ENCODE assay signal across 7 mouse cellular contexts in genomic region chr1:37890025-37890652, GRCm38 (mm10). TPM values are rescaled to one million over a fixed set of nuclear protein-coding genes. Genes with fewer than 3 reads are reported as not detected.
DNase-seq lines count a peak whose midpoint lies in the region; ATAC-seq and TF ChIP-seq lines count a peak whose summit lies in the region.

Mitd1 (minus strand) TSS chr1:37890411.
Mrpl30 (plus strand) TSS chr1:37890477.

- peak; percentile 90 for ATAC-seq in intestine, postnatal 0 days
- peak; percentile 91 for ATAC-seq in midbrain, embryonic 12.5 days (ENCODE audit: low FRiP score, low read depth)

- no peaks in the 10 kb centered on the region for H3K27me3 ChIP-seq in embryonic facial prominence, embryonic 10.5 days (replicated peaks; ENCODE audit: low read depth, poor library complexity, severe bottlenecking)
- H3K27me3 ChIP-seq in intestine, postnatal 0 days (replicated peaks; ENCODE audit: control insufficient read depth, insufficient read depth, low read length): no peaks in the 10 kb centered on the region
- H3K27me3 ChIP-seq in midbrain, embryonic 12.5 days: no peaks in the 10 kb centered on the region
- no peaks in the 10 kb centered on the region for H3K27me3 ChIP-seq in small intestine, adult 2 months (ENCODE audit: control insufficient read depth, insufficient read depth, low read length)

- TF ChIP-seq CTCF in intestine, postnatal 0 days (IDR thresholded peaks at IDR 0.05; ENCODE audit: low read depth): peak; percentile 25; the same call in 1 of the 2 replicates
- TF ChIP-seq CTCF in small intestine, adult 2 months (IDR thresholded peaks at IDR 0.05; ENCODE audit: extremely low read depth, insufficient read length, insufficient replicate concordance, low read depth, low read length): no peak

- intact Hi-C loops in left cerebral cortex, postnatal 4 days (cut with DNase I): loop anchor here (5.0 kb wide), 1 partner anchor 107 kb away; the partner anchor contains the start of genes Eif5b and Txndc9

- DNase-seq in adrenal gland, postnatal 10 days: peak; percentile 93
- peak; percentile 90 for DNase-seq in embryonic facial prominence, embryonic 10.5 days (ENCODE audit: low spot score)
- DNase-seq in gonadal fat pad, adult 2 months (ENCODE audit: low read depth): peak; percentile 54
- peak; percentile 85 for DNase-seq in left cerebral cortex, postnatal 4 days

- peaks cover 15% of the 10 kb centered on the region for H3K36me3 ChIP-seq in embryonic facial prominence, embryonic 10.5 days (replicated peaks)
- H3K36me3 ChIP-seq in intestine, postnatal 0 days (ENCODE audit: control insufficient read depth, insufficient read depth): peaks cover 2% of the 10 kb centered on the region
- H3K36me3 ChIP-seq in midbrain, embryonic 12.5 days: peaks cover 14% of the 10 kb centered on the region
- peaks cover 12% of the 10 kb centered on the region for H3K36me3 ChIP-seq in small intestine, adult 2 months (ENCODE audit: control insufficient read depth, insufficient read depth, low read length)

- H3K27ac ChIP-seq in embryonic facial prominence, embryonic 10.5 days (replicated peaks): peak within 1 kb of the TSS; percentile 84
- H3K27ac ChIP-seq in intestine, postnatal 0 days (ENCODE audit: low read depth, low read length): peak within 1 kb of the TSS; percentile 87
- H3K27ac ChIP-seq in midbrain, embryonic 12.5 days (replicated peaks): 0 out of 2 replicates have a peak within 1 kb of the TSS, but pooled peaks have one; percentile 26
- H3K27ac ChIP-seq in small intestine, adult 2 months (ENCODE audit: insufficient read depth, low read depth, low read length): peak within 1 kb of the TSS; percentile 96

- peaks cover 17% of the 10 kb centered on the region for H3K4me1 ChIP-seq in embryonic facial prominence, embryonic 10.5 days
- 0 out of 2 replicates have a peak, but pooled peaks cover 7% of the 10 kb centered on the region for H3K4me1 ChIP-seq in intestine, postnatal 0 days (replicated peaks; ENCODE audit: control insufficient read depth, insufficient read depth, low read length)
- peaks cover 18% of the 10 kb centered on the region for H3K4me1 ChIP-seq in midbrain, embryonic 12.5 days
- peaks cover 5% of the 10 kb centered on the region; the same call in 1 of the 2 replicates for H3K4me1 ChIP-seq in small intestine, adult 2 months (ENCODE audit: control insufficient read depth, insufficient read depth, insufficient read length, low read length)

- H3K4me3 ChIP-seq in embryonic facial prominence, embryonic 10.5 days: peak within 1 kb of the TSS; percentile 81
- peak within 1 kb of the TSS; percentile 85 for H3K4me3 ChIP-seq in intestine, postnatal 0 days (ENCODE audit: low read depth, low read length)
- H3K4me3 ChIP-seq in midbrain, embryonic 12.5 days: peak within 1 kb of the TSS; percentile 66
- peak within 1 kb of the TSS; percentile 87 for H3K4me3 ChIP-seq in small intestine, adult 2 months (ENCODE audit: low read depth, low read length)

- H3K4me2 ChIP-seq in intestine, postnatal 0 days (replicated peaks; ENCODE audit: low read depth): peak within 1 kb of the TSS; percentile 77
- peak within 1 kb of the TSS; percentile 71 for H3K4me2 ChIP-seq in midbrain, embryonic 12.5 days (replicated peaks)

- TF ChIP-seq POLR2A in small intestine, adult 2 months (IDR thresholded peaks at IDR 0.05; ENCODE audit: low read depth, low read length): peak; percentile 78

- under 1% methylated on average over 41 of the region's 41 CpGs for WGBS in embryonic facial prominence, embryonic 10.5 days
- whole genome bisulfite sequencing in intestine, postnatal 0 days: under 1% methylated on average over 41 of the region's 41 CpGs
- 0% methylated on average over 38 of the region's 41 CpGs for WGBS in midbrain, embryonic 12.5 days
- under 1% methylated on average over 41 of the region's 41 CpGs for WGBS in small intestine, adult 2 months

- H3K9me3 ChIP-seq in embryonic facial prominence, embryonic 10.5 days: no peaks in the 10 kb centered on the region
- no peaks in the 10 kb centered on the region for H3K9me3 ChIP-seq in intestine, postnatal 0 days (ENCODE audit: control insufficient read depth)
- H3K9me3 ChIP-seq in midbrain, embryonic 12.5 days: no peaks in the 10 kb centered on the region

- H3K9ac ChIP-seq in intestine, postnatal 0 days (ENCODE audit: low read depth, low read length): peak within 1 kb of the TSS; percentile 70
- peak within 1 kb of the TSS; percentile 58 for H3K9ac ChIP-seq in midbrain, embryonic 12.5 days (replicated peaks)

RNA-seq across cellular contexts. Expression of gene Mitd1, which starts in this region (rescaled TPM):
- 10 to 100 TPM; 11.1 to 14.8 TPM for total RNA-seq in adrenal gland, postnatal 10 days (2021)
- 23.9 and 28.1 TPM in 2 replicates for polyA plus RNA-seq in embryonic facial prominence, embryonic 10.5 days (2016; fragmentation: Nextera tagmentation; extraction: Ambion mirVana)
- polyA plus RNA-seq in gonadal fat pad, adult 2 months (2012; rRNA removed): 6.9 and 7.8 TPM in 2 replicates
- polyA plus RNA-seq in intestine, postnatal 0 days (2015; fragmentation: Nextera tagmentation; extraction: Ambion mirVana): 31.0 and 32.3 TPM in 2 replicates
- 10 to 100 TPM in 1 of 2 experiments, 1 to 10 TPM in 1; 9.6 to 10.4 TPM for total RNA-seq in left cerebral cortex, postnatal 4 days (2021)
- polyA plus RNA-seq in midbrain, embryonic 12.5 days (2016; fragmentation: Nextera tagmentation; extraction: Ambion mirVana): 20.4 TPM in 2 replicates
- polyA plus RNA-seq in small intestine, adult 2 months (2012; rRNA removed): 1.2 and 2.5 TPM in 2 replicates

RNA-seq across cellular contexts. Expression of gene Mrpl30, which starts in this region (rescaled TPM):
- total RNA-seq in adrenal gland, postnatal 10 days (2021): 100 to 1,000 TPM; 339 to 374 TPM
- polyA plus RNA-seq in embryonic facial prominence, embryonic 10.5 days (2016; fragmentation: Nextera tagmentation; extraction: Ambion mirVana): 246 and 254 TPM in 2 replicates
- 63.1 and 94.7 TPM in 2 replicates for polyA plus RNA-seq in gonadal fat pad, adult 2 months (2012; rRNA removed)
- 261 and 264 TPM in 2 replicates for polyA plus RNA-seq in intestine, postnatal 0 days (2015; fragmentation: Nextera tagmentation; extraction: Ambion mirVana)
- 100 to 1,000 TPM; 157 to 190 TPM for total RNA-seq in left cerebral cortex, postnatal 4 days (2021)
- polyA plus RNA-seq in midbrain, embryonic 12.5 days (2016; fragmentation: Nextera tagmentation; extraction: Ambion mirVana): 210 and 215 TPM in 2 replicates
- 16.0 and 25.2 TPM in 2 replicates for polyA plus RNA-seq in small intestine, adult 2 months (2012; rRNA removed)

Comparison
In these comparisons a context has a peak if more than half of its experiments do, and no peak if none do; other contexts are left out.
1. Peak in every context shown above with its lines: DNase-seq, ATAC-seq, H3K4me3 ChIP-seq and H3K27ac ChIP-seq.
2. H3K27ac ChIP-seq: peak in every context shown above with its lines; median percentile 96 in small intestine, adult 2 months; 87 in intestine, postnatal 0 days; 84 in embryonic facial prominence, embryonic 10.5 days; 26 in midbrain, embryonic 12.5 days.